Mouse (Mus musculus) gastrocnemius, postnatal 10 days (tissue): Measurements from ENCODE around the gene Skp1a. TPM values are rescaled to one million over a fixed set of nuclear protein-coding genes. Genes with fewer than 3 reads are reported as not detected.

Experiments
- DNase-seq: peaks from one replicate; pipeline ENCODE4 v3.0.0; 2021; ENCODE audit warnings: mixed read lengths
- total RNA-seq, 2 experiments: library from RNA; stranded (reverse); gene quantifications; 2 replicates each; pipeline ENCODE4 v1.2.3; 2021

The Skp1a gene
- total RNA-seq, 2 experiments from 2014 or later: 254 to 257 TPM

- peak; percentile 67 for DNase-seq
Measured at GRCm38 (mm10) chr11:52253674-52254375, 22.0 kb downstream of the Skp1a start.

DNA sequence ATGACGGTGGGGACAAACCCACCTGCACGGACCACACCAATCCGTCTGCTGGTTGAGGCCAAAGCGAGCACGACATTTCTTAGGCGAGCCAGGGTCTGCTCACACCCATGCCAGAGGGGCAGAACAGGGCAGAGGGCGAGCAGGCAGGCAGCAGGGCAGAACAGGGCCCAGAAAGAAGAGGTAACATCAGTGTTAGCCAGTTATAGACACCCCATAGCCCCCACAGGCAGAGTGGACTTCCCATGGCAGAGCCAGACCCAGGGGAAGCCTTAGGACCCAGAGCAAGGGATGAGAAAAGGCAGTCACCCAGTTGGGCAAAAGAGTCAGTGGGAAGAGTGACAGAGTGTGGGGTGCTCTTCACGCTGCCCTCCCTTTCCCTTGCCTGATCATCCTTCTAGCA, 23.3 kb downstream of the Skp1a start:
- DNase-seq: no peak

GRCm38 (mm10) chr11:52257376-52257775, 25.6 kb downstream of the Skp1a start:
- DNase-seq: no peak

DNA sequence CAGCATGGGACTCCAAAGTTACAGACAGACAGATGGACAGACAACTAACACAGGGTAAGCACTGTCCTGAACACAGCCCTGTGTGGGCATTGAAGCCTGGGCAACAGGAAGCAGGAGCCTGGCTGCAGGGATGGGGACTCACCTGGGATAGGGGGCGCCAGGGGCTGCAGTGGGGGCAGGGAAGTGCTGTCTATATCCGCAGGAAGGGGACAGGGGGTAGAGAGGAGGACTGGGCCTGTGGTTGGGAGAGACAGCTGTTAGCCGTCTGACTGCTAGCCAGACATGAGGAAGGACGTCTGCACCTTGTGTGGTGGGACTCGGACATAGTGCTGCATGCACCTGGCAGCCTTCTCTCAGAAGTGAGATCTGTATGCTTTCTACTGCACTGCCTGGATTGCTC, 26.9 kb downstream of the Skp1a start:
- DNase-seq: no peak

GRCm38 (mm10) chr11:52260878-52261277, 29.1 kb downstream of the Skp1a start:
- DNase-seq: no peak

GRCm38 (mm10) chr11:52261937-52262336, 30.1 kb downstream of the Skp1a start:
- peak; percentile 65 for DNase-seq

DNA sequence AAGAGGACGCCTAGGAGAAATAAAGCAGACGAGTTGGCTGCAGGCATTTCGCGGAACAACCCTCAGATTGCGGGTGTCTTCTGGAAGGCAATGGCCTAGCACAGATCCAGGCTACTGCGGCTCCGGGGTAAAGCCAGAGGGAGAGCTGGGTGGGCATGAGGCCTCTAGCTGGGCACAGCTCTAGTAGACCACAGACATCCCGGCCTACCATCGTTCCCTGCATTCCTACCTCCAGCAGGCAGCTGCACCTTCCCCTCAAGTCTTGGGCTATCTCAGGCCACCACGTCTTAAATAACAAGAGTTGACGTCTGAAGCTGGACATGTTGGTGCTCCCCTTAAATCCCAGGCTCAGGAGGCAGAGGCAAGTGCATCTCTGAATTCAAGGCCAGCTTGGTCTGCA, 30.5 kb downstream of the Skp1a start:
- DNase-seq: no peak

DNA sequence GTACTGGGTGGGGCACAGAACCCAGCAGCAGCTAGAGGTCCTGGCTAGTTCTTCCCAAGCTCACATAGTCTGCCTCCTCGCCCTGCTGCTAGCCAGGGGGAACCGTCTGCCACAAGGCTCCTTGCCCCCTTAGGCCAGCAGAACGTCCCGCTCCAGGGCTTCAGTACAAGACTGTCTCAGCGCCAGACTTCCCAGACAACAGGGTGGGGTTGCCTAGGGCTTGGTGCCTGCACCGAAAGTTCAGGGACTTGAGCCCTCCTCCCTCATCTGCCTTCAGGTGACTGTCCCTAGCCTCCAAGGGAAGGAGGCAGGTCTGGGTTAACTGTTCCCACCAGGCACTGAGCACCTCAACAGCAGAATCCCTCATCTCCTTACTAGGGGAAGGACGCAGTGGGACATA, 33.1 kb downstream of the Skp1a start:
- DNase-seq: no peak

DNA sequence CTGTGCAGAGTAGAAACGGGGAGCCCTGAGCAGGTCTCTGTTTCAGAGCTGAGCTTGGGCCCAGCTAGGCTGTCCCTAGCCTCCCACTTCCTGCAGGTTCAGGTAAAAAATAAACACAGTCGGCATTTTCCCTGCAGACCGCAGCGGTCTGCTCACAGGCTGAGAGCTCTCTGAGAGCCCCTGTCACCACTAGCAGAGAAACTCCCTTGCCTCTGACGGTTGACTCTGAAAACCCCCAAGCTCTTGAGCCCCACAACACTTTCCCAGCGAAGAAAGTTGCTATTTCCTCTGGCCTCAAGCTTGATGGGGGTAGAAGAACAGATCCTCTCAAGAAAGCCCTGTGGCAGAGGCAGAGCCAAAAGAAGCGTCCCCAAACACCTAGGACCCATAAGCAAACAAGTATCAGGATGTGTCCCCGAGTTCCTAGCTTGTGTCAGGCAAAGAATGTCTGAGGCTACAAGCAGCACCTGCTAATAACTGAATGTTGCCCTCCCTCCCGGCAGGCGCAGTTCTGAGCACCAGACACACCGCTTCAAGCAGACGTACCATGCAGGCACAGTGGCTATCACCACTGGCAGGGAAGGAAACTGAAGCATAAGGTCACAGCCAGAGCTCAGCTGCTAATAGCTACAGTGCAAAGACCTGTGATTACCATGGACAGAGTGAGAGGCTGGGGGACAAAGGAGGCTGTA, 34.0 kb downstream of the Skp1a start:
- no peak for DNase-seq

DNA sequence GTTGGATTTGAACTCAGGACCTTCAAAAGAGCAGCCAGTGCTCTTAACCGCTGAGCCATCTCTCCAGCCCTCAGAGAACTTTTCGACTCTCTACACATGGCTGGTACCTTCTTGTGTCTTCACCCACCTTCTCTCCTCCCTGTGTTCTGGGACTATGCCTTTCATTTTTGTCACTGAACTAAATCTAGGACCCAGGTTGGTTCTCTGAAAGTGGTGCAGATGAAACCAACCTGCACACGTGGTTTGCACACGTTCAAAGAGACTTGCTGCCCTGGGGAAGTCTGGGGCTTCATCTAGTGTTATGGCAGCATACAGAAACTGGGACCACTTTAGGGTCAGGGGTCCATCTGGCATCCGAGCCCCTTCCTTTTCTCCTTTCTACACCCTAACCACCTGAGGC, 35.5 kb downstream of the Skp1a start:
- no peak for DNase-seq

DNA sequence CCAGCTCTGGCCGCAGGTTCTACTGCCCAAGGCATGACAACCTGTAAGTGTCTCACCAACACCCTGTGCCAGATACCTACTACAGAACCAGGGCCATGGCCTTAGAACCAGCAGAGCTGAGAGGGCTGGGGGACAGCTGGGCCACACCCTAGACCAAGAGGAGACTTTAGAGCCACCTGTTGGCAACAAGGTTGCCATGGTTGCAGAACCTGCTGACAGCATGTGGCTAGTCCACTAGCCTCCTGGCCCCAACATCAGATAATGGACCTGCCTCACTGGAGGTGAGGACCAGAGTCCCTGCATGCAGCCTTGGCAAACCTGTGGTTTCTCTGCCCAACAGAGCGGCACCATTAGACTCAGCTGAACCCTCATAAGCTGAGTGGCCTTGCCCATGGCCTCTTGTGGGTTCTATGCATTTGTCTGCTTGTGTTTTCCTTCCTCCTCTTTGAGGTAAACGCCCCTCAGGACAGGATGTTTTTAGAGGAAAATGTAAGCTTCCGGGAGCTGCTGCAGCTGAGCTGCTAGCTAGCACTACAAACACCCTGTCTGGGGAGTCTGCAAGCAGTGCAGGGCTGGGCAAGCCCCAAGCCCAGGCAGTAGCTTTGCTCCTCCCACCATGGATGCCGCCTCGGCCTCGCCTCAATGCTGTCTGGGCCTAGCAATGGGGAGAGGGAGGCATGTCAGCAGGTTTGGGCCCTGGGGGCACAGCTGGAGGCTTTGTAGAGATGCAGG, 36.5 kb downstream of the Skp1a start:
- DNase-seq: peak; percentile 9

GRCm38 (mm10) chr11:52269841-52270240, 38.0 kb downstream of the Skp1a start:
- peak; percentile 8 for DNase-seq

GRCm38 (mm10) chr11:52271765-52272495, 40.1 kb downstream of the Skp1a start:
- no peak for DNase-seq

- DNase-seq: no peak
Measured at GRCm38 (mm10) chr11:52272619-52273018, 40.8 kb downstream of the Skp1a start.

DNA sequence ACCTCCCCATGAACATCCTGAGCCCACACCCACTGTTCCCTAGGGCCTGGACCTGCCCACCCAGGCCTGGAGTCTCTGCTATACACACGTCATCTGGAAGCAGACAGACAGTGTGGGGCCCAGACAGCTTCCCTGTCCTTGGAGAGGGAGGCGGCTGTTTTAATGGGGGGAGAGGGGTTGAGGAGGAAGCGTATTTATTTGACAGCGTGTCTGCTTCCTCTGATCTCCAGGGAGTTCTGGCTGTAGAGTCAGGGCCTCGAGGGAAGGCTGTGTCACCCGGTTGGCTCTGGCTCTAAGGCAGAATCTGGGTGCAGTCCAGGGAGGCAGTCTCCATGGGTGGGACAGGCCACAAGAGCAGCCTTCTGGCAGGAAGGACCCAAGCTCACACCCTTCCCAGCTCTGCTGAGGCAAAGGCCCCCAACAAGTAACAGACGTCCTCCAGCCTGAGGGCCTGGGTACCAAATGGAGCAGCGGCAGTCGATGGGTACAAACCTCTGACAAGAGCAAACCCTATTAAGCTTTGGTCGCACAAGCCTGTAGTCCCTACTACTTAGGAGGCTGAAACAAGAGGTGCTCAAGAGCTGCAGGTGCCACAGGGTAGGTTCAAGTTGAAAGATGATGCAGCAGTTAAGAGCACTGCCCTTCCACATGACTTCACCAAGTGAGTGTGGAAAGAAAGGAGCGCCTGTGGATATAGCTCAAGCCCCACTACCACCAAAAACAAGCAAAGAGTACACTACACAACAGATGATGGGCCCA, 41.6 kb downstream of the Skp1a start:
- DNase-seq: no peak

DNA sequence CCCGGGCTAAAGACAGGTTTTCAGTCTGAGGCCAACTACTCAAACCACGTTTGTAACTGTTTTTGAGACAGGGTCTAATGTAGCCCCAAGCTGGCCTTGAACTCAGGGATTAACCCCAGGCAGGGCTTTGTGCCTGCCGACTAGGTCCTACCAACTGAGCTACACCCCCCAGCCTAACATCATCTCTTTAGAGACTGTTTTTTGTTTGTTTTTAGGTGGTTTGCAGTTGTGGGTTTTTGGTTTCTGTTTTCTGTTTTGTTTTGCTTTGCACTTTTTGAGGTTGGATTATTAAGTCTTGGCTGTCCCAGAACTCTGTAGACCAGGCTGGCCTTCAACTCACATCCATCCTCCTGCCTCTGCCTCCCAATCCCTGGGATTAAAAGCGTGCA, 42.1 kb downstream of the Skp1a start:
- DNase-seq: no peak

GRCm38 (mm10) chr11:52274456-52275112, 42.8 kb downstream of the Skp1a start:
- no peak for DNase-seq

- DNase-seq: no peak
Measured at GRCm38 (mm10) chr11:52275366-52275765, 43.6 kb downstream of the Skp1a start.

GRCm38 (mm10) chr11:52275774-52276555, 44.2 kb downstream of the Skp1a start:
- DNase-seq: no peak

DNA sequence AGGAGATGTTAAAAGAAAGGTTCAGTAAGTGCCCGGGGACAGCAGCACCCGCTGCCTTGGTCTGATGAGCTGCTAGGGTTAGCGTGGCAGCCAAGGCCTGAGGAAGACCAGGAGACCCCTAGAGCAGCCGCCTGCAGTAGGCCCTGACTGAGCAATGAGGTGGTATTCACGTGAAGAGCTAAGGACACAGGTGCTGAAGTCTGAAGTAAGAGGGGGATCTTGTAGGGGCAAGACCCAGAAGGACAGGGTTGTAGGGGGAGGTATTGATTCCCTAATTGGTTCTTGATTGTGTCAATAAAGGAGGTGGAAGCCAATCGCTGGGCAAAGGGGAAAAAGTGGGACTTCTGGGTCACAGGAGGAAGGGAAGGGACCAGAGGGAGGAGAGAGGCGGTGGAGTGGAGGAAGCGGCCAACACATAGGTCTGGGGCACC, 45.2 kb downstream of the Skp1a start:
- DNase-seq: no peak
